Mouse (Mus musculus) cerebellum, postnatal 10 days (tissue): ENCODE data around the gene Tfeb.
A peak's percentile ranks its signal among the peaks of the same experiment; 100 is the strongest.

Experiments
- DNase-seq, 2 experiments: peaks; one replicate each; pipeline ENCODE4 v3.0.0; 2021; ENCODE audit warnings: mixed read lengths in 2 of 2

Gene Tfeb

GRCm38 (mm10) chr17:47754246-47754645 is 17.4 kb downstream of the Tfeb start:
- DNase-seq: no peak

- no peak for DNase-seq
Observed at GRCm38 (mm10) chr17:47756366-47756765, 19.5 kb downstream of the Tfeb start.

GRCm38 (mm10) chr17:47757056-47757610 is 20.3 kb downstream of the Tfeb start:
- DNase-seq: no peak

- DNase-seq: peak; percentile 46 to 48
Observed at GRCm38 (mm10) chr17:47759702-47760410, 23.0 kb downstream of the Tfeb start.

- no peak for DNase-seq
Observed at GRCm38 (mm10) chr17:47762028-47762427, 25.2 kb downstream of the Tfeb start.

- peak; percentile 62 to 77 for DNase-seq
Observed at GRCm38 (mm10) chr17:47762518-47763340, 25.9 kb downstream of the Tfeb start.

- DNase-seq: no peak
Observed at GRCm38 (mm10) chr17:47765986-47766385, 29.2 kb downstream of the Tfeb start.

GRCm38 (mm10) chr17:47766407-47767043 is 29.7 kb downstream of the Tfeb start:
- no peak for DNase-seq

GRCm38 (mm10) chr17:47767081-47767455 is 30.2 kb downstream of the Tfeb start:
- no peak for DNase-seq

- no peak for DNase-seq
Observed at GRCm38 (mm10) chr17:47767456-47768141, 30.8 kb downstream of the Tfeb start.

GRCm38 (mm10) chr17:47768707-47769276 is 32.0 kb downstream of the Tfeb start:
- peak in 1 of 2 experiments; percentile 20 for DNase-seq

- no peak for DNase-seq
Observed at GRCm38 (mm10) chr17:47769389-47770299, 32.8 kb downstream of the Tfeb start.

- DNase-seq: no peak
Observed at GRCm38 (mm10) chr17:47773604-47774003, 36.8 kb downstream of the Tfeb start.

GRCm38 (mm10) chr17:47777141-47777540 is 40.3 kb downstream of the Tfeb start:
- DNase-seq: no peak

- no peak for DNase-seq
Observed at GRCm38 (mm10) chr17:47780470-47780869, 43.6 kb downstream of the Tfeb start.

- no peak for DNase-seq
Observed at GRCm38 (mm10) chr17:47782486-47782885, 45.7 kb downstream of the Tfeb start.

GRCm38 (mm10) chr17:47783445-47784223 is 46.8 kb downstream of the Tfeb start:
- DNase-seq: no peak

GRCm38 (mm10) chr17:47784411-47784810 is 47.6 kb downstream of the Tfeb start:
- DNase-seq: no peak

GRCm38 (mm10) chr17:47787632-47788031 is 50.8 kb downstream of the Tfeb start:
- no peak for DNase-seq

GRCm38 (mm10) chr17:47788306-47788705 is 51.5 kb downstream of the Tfeb start:
- DNase-seq: no peak
